Mouse (Mus musculus) left cerebral cortex, adult 8-10 months (tissue): ENCODE data around the gene Kpna7. TPM values are rescaled to one million over a fixed set of nuclear protein-coding genes. Genes with fewer than 3 reads are reported as not detected.
"Not testable (repeated sequence)": the region's sequence is repeated elsewhere in the genome, so short reads cannot be mapped to it uniquely, and the experiment has no call there.

Experiments used
- DNase-seq, 2 experiments: peaks; one replicate each; pipeline ENCODE4 v3.0.0; 2022; ENCODE audit warnings: low spot score in 2 of 2
- total RNA-seq, 4 experiments: library from RNA; stranded (reverse); gene quantifications; 2 replicates each; pipeline ENCODE4 v1.2.4; 2022

Kpna7 gene
- not detected for total RNA-seq

- DNase-seq, result peak; percentile 75 to 86
These were observed at the start of gene Kpna7, which contains the start of gene Arpc1a for GRCm38 (mm10) chr5:145083632-145084451. Kpna7 (minus strand) TSS chr5:145084030. Arpc1a (plus strand) TSS chr5:145083830.

DNA sequence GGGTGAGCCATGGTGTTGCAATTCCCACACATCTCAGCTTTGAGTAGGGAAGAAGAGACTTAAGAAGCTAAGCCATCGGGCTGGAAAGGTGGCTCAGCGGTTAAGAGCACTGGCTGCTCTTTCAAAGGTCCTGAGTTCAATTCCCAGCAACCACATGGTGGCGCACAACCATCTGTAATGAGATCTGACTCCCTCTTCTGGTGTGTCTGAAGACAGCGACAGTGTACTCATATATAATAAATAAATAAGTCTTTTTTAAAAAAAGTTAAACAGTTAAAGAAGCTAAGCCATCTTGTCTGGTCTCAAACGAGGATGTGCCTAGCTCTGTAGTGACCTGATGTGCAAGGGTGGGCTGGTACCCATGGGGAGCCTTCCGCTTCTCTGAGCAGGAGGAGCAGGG is 49.4 kb upstream of the Kpna7 start:
- not testable (repeated sequence) for DNase-seq

DNA sequence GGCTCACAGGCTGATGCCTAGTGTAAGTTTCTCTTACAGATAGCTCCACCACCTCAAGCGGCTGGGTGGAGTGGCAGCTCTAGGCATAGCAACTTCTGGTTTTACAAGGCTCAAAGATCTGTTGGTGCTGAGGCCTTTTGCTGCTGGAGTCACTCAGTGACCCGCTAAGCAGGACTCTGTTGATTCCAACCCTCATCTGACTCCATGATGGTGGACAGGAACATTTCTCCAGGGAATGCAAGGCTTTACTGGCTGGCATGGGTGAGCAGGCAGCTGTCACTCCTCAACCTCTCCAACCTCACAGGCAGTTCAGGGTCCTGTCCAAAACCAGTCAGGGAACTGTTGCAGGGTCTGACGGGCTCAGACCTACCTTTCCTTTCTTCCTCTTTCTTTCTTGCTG is 47.2 kb upstream of the Kpna7 start:
- no peak for DNase-seq

- peak; percentile 44 to 83 for DNase-seq
These were observed 46.4 kb upstream of the Kpna7 start for GRCm38 (mm10) chr5:145130191-145130590.

GRCm38 (mm10) chr5:145129773-145130172 is 45.9 kb upstream of the Kpna7 start:
- DNase-seq, result peak in 1 of 2 experiments; percentile 64

DNA sequence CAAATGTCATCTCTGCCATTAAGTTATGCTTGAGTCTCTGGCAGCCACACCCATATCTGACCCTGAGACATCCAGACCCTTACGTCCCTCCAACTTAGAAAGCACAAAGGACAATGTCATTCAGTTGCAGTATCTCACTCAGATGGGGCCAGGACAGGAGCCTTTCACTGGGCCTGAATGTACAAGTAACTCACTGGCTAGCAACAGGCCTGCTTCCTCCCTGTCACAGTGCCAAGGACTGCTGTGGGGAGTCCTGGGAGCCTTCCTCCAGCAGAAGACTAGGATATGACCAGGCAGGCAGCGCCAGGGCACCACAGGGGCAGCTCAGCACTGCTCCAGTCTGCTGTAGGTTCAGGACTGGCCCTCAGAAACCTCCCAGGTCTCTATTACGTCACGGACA is 45.3 kb upstream of the Kpna7 start:
- no peak for DNase-seq

DNA sequence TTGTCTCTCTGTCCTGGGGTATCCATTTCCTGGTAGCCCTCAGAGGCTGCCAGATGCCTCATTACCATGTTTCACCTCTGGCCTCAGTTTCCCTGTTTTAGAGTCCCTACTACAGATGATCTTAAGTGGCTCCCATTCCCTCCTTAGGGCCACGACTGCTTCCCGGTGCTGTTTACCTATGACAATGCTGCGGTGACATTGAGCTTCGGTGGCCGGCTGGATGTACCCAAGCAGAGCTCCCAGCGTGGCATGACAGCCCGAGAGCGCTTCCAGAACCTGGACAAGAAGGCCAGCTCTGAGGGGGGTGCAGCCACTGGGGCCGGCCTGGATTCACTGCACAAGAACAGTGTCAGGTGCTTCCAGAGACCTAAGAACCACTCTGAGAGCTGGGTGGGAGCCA is 42.8 kb upstream of the Kpna7 start:
- DNase-seq, result no peak

GRCm38 (mm10) chr5:145123396-145123795 is 39.6 kb upstream of the Kpna7 start:
- DNase-seq, result no peak

- DNase-seq, result no peak
These were observed 37.1 kb upstream of the Kpna7 start for GRCm38 (mm10) chr5:145120921-145121320.

DNA sequence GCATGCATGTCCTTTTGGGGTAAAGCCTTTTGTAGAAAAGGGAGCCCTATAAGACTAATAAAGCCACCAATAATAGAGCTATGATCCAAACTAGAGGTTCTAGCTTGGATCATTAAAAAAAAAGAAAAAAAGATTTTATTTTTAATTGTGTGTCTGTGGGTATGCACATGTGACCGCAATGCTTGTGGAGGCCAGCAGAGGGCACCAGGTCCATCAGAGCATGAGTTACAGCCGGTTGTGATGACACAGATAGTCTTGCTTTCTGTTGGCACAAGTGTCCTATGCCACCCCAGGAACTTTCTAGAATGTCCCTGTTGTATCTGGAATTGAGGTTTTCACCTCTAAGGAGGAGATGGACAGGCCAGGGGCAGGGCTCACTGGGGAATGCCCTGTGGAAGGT is 35.6 kb upstream of the Kpna7 start:
- DNase-seq, result no peak

DNA sequence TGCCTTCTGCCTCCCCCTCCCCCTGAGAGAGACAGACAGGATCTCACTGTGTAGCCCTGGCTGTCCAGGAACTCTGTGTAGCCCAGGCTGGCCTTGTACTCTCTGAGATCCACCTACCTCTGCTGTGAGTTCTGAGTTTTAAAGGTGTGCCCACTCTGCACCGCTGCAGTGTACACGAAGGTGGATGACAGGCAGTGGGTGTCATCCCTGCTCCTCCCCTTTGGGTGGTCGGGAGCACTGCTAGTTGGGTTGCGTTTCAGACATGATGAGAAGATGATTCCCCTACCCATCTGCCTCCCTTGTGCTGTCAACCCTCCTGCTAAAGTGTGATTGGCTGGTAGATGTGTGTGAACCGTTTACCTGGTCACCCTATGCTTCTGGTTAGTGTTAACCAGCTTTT is 34.6 kb upstream of the Kpna7 start:
- DNase-seq, result no peak

DNA sequence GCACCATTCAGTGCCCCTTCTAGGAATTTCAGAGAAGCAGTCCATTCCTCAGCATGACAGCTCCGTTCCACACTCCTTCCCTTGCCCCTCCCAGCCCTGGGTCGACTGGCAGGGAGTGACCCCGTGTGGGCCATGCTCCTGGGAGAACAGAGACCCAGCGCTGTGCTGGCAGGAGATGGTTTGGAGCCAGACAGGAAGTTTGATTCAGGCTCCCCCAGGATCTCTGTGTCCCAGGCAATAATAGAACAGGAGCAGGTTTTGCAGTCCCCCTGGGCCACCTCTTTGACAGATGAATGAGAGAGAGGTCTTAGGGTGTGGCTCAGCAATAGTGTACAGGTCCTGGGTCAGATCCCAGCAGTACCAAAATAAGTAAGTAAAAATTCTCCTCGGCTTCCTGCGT is 34.2 kb upstream of the Kpna7 start:
- no peak for DNase-seq

DNA sequence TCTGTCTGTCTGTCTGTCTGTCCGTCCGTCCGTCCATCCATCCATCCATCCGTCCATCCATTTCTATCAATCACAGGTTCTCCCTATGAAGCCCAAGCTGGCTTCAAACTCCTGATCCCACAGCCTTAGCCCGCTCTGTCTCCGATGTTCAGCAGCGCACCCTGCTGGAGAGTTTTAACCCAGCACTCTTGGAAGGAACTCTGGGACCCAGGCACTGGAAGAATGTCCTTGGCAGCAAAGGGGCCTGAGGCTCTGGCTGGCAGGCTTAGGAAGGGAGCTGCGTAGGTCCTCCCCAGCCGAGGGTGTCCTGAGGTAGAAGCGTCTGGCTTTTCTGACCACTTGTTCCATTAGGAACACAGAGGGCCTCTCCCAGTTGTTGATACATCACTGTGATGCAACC is 33.1 kb upstream of the Kpna7 start:
- no peak for DNase-seq

- no peak for DNase-seq
These were observed 32.5 kb upstream of the Kpna7 start for GRCm38 (mm10) chr5:145116316-145116715.

GRCm38 (mm10) chr5:145115736-145116135 is 31.9 kb upstream of the Kpna7 start:
- DNase-seq, result no peak

DNA sequence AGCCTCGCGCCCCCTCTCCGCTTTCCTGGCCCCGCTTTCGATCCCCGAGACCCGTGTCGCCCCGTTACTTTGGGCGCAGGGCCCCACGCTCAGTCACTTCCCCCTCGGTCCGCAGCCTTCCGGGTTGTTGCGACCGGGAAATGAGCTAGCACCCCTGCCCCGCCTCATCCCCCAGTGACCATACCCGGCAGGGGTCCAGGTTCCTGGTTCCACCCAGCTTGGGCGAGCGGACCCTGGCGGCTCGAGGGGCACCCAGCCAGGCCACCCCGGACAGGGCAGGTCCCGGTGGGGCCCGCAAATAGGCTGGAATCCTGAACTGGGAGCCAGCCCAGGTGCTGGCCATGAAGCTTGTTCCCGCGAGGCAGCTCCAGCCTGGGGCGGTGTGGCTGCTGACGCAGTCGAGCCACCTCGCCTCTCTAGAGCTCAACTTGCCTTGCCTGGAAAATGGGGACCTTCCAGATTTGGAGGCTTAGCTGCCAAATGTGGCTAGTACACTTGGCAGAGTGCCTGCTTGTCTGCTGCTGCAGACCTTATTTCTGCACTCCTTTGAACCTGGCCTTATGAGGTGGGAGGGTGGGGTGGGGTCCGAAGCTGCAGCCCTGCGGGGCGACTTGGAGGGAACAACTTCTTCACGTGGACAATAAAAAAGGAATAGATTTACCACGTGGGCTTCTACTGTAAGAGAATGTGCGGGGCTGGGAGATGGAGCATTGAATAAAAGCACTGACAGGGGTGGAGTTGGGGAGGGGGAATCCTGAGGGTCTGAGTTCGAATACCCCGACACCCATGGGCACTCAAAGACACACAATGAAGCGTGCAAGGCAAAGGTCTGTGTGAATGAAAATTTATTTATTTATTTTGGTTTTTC is 31.0 kb upstream of the Kpna7 start:
- DNase-seq, result no peak

DNA sequence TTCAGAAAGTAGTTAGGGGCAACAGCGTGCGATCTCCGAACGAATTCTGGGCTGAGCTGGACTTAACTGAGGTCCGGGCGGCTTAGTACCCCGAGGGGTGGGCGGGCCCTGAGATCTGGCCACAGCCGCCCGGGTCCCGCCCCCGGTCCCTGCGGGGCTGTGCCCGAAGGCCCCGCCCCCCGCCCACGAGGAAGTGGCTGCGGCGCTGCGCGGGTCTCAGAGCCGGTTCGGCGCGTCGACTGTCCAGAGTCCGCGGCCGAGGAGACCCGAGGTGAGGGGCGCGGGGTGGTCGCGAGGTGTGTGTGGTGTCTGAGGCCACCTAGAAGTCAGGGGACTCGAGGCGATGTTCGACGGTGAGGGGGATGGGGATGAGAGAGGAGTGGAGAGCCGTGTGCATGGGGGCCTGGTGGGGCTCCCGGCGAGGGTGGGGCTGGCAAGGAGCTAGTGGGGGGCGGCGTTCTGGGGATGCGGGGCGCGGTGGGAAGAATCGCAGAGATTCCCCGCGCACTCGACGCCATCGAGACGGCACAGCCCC is 30.3 kb upstream of the Kpna7 start, which contains the start of gene Arpc1b:
TSS of gene Arpc1b (plus strand) at position 145 of the 535 bp plus-strand sequence.
- DNase-seq, result no peak

DNA sequence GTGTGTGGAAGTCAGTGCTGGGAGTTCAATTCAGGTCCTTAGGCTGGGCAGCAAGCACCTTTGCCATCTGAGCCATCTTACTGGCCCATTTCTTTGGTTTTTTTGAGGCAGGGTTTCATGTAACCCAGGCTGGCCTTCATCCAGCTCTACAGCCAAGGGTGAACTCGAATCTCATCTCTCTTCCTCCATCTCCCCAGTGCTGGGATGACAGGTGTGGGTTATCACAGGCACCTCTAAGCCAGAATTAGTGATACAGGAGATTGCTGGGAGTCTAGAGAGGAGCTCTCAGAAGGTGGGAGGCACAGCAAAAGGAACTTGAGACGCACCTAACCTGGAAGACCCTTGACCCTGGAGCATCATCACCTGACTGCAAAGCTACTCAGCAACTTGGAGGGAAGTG is 29.6 kb upstream of the Kpna7 start:
- DNase-seq, result no peak

DNA sequence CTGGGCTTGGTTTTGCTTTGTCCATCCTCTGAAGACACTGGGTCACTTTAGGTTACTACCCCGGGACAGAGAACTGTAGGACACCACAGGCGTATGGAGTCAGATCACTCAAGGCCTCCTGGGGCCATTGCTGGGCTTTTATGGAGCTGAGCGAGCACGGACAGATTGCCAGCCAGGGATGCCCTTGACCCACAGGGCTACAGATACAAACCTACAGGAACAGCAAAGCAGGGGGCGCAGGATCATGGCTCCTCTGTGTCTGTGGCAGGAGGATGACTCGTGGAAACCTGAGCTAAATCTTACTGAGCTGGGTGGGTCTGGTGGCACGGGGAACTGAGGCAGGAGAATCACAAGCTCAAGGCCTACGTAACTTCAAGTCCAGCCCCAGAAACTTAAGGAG is 28.7 kb upstream of the Kpna7 start:
- no peak for DNase-seq

DNA sequence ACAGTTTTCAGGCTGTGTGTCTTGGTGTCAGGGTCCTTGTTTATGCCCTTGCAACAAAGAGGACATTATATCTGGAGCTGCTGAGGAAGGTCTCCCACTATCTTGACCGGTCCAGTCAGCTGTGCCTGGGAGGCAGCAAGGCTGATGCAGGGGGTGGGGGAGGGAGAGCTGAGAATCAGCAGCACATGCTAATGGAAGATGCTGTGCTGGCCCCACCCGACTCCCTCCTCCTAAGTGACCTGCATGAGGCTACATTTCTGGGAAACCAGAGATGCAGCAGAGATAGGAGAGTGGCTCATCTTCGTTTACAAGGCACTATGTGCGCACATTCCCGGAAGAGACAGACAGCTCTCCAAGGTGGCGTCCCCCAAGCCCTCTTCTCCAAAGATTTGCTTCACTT is 26.6 kb upstream of the Kpna7 start:
- DNase-seq, result no peak

DNA sequence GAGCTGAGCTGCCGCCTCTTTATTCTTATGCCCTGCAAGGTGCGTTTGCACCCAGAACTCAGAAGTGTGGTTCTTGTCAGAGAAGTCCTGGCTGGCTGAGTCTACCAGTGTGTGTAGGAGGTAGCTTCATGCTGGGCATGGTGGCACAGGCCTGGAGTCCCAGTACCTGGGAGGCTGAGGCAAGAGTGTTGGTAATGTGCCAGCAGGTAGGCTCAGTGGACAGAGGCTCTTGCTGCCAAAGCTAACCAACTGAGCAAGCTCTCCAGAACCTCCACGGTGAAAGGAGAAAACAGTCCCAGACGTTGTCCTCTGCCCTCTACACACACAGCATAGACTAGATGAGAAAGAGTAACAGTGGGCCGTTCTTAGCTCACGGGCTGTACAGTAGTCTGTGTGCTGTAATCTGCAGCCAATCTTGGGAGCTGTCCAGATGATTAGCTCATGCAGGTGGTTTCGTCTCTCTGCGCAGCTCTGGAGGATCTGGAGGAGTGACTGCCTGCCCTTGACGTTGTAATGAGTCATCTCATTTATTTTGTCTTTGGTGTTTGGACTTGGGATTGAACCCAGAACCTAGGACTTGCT is 22.0 kb upstream of the Kpna7 start:
- no peak for DNase-seq

DNA sequence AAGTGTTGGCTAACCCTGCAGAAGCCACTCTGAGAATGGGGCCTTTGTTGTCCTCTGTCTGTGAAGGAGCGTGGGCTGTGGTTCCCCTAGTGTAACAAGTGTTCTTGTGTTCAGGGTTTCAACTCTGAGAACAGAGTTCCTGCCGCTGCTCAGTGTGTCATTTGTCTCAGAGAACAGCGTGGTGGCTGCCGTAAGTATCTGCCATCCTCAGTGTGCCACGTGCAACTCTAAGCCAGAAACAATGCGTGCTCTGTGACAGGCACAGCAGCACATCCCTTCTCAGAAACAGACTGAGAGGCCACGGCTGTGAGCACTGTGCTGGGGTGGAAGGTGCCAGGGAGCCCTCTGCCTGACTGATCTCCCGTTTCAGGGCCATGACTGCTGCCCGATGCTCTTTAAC is 20.5 kb upstream of the Kpna7 start:
- no peak for DNase-seq
